Mouse (Mus musculus) liver, adult 2 months (tissue): Measurements from ENCODE around the gene Etnk2.

Experiments used
- CTCF ChIP-seq: fragments of 200-500 bp; IDR thresholded peaks from 2 replicates; pipeline ENCODE4 v1.5.1; 2011; ENCODE audit warnings: low read depth, low read length, control low read depth
- POLR2A ChIP-seq: fragments of 200-500 bp; IDR thresholded peaks from 2 replicates; pipeline ENCODE4 v1.6.1; 2011; ENCODE audit warnings: low read length, control low read depth; ENCODE audit not compliant: insufficient read depth; ENCODE audit errors: extremely low read depth

DNA sequence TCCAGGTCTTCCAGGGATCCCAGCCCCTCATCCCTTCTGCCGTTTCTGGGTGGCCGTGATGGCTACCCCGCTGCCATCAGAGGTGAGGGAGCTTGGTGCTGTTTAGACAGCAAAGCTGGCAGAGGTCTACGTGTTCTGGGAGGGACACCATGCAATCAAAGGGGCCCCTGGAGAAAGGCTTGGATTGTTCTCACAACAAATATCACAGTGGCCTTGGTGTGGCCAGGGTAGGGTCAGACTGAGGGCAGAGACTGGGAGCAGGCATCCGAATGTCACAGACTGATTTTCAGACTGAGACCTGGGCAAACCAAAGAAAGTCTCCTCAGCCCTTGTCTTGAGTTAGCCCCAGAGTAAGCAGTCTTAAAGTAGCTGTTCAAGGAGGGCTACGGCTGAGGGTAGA is 8.1 kb downstream of the Etnk2 start:
- TF ChIP-seq POLR2A = no peak
- TF ChIP-seq CTCF = no peak
